Mouse (Mus musculus) layer of hippocampus, adult 9-10 months (tissue): ENCODE results near the gene Glb1.

Experiments
- DNase-seq: peaks from one replicate; pipeline ENCODE4 v3.0.0; 2022; ENCODE audit warnings: low spot score

Gene Glb1

DNA sequence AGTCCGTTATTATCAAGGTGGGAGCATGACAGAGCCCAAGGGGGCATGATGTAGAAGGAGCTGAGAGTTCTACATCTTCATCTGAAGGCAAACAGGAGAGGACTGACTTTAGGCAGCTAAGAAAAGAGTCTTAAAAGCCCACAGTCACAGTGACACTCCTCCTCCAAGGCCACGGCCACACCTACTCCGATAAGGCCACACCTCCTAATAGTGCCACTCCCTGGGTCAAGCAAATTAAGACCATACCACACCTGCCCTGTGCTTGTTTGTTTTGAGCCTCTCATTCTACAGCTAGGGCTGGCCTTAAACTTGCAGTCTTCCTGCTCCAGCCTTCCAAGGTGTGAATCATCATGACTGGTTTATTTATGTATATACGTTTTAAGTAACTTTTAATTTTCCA lies 5.6 kb upstream of the Glb1 start:
- DNase-seq, result no peak

DNA sequence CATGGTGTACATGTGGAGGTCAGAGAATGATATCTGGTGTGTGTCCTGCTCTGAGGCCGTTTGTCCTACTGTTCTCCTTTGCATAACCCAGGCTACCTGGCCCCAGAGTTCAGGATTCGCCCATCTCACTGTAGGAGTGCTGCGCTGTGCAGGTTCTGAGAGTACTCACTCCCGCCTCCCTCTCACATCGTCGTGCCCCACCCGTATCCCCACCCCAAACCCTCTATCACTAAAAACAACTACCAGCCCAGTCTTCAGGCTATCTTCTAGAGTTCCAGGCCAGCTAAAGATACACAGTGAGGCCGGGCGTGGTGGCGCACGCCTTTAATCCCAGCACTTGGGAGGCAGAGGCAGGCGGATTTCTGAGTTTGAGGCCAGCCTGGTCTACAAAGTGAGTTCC lies 1.2 kb upstream of the Glb1 start:
- no peak for DNase-seq

DNA sequence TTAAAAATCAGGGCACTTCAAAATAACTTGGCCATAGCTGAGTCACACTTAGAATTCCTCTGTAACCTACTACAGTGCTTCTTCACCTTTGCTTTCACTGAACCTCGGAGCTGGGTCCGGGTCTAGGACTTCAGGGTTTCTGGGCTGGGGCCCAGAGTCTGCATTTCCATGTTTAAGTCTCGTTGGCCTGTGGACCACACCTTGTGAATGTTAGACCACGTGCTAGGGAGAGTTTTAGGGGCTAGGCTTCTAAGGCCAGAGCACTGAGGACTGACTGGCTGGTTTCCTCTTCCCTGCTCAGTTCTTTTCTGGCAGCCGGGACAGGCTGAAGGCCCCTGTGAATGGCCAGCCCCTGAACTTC lies 308 bp upstream of the Glb1 start:
- DNase-seq, result no peak

GRCm38 (mm10) chr9:114401685-114402080 lies 807 bp downstream of the Glb1 start:
- no peak for DNase-seq

DNA sequence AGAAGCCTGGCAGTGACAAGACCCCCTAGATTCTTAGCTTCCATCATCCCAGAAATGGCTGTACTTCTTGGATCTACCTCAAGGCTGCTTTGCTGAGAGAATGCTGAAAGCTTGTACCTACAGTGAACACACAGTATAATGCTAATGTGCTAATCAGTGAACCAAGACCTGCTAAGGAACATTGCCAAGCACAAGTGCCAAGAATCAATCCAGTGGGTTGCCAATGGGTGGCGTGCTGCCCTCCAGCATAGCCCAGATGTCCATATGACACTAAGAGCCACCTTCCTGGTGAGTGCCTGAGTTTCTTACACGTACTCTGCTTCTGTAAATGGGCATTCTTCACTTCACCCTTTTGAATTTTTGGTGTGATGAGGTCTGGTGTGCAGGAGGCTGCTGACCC lies 6.8 kb downstream of the Glb1 start:
- DNase-seq, result no peak

- DNase-seq, result no peak
Measured at GRCm38 (mm10) chr9:114410313-114410862, 9.5 kb downstream of the Glb1 start.

DNA sequence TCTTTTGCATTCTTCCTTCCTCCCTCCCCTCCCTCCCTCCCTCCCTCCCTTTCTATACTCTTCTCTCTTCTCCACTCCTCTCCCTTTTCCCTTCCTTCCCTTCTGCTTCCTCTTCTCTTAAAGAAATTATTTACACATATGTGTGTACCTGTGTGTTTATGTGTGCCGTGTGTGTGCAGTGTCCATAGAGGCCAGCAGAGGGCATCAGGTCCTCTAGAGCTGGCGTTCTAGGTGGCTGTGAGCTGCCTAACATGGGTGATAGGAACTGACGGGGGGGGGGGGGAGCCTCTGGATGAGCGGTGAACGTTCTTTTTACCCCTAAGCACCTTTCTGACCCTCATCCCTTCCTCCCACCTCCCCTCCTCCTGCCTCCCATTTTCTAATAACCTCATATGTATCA lies 10.4 kb downstream of the Glb1 start:
- DNase-seq, result no peak

- DNase-seq, result no peak
Measured at GRCm38 (mm10) chr9:114412406-114412805, 11.5 kb downstream of the Glb1 start.

GRCm38 (mm10) chr9:114413866-114414265 lies 13.0 kb downstream of the Glb1 start:
- no peak for DNase-seq

DNA sequence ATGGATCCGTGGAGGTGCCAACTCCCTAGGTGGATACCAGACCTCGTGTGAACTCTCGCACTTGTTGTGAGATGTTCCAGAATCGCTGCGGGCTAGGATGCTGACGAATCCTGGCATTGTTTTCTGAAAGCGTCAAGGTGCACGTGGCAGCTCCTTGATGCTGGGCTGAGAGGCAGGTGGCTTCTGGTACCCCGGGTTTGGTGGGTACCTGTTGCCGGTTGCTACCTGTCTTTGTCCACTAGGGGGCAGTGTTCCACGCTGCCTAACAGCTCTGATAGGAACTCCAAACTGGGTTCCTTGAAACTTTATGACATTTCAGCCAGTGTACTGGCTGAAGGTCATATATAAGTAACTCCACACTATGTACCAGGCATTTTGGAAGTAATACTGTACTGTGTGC lies 14.8 kb downstream of the Glb1 start:
- no peak for DNase-seq

- no peak for DNase-seq
Measured at GRCm38 (mm10) chr9:114416646-114417517, 16.0 kb downstream of the Glb1 start.

DNA sequence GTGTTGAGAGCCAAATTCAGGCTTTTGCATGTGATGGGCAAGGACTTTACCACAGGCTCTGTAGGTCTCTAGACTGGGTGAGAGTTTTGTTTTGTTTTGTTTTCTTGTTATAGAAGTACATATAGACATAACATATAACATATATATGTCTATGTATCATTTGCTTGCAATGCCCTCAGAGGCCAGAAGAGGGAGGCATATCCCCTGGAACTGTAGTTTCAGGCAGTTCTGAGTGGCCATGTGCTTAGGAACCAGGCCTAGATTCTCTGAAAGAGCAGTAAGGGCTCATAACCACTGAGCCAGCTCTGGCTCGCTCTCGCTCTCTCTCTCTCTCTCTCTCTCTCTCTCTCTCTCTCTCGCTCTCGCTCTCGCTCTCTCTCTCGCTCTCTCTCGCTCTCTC lies 17.3 kb downstream of the Glb1 start:
- no peak for DNase-seq

- DNase-seq, result no peak
Measured at GRCm38 (mm10) chr9:114420443-114420842, 19.6 kb downstream of the Glb1 start.

DNA sequence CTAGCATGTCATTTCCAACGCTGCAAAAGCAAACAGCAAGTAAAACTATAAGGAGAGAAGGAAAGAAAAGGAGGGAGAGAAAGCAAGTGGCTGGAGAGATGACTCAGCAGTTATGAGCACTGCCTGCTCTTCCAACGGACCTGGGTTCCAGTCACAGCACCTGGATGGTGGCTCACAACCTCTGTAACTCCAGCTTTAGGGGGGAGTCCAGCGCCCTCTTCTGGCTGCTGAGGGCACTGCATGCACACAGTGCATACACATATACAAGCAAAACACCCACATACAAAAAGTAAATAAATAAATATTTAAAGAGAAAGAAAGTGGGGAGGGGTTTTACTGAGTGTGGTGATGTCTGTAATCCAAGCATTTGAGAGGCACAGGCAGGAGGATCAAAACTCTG lies 20.2 kb downstream of the Glb1 start:
- no peak for DNase-seq

DNA sequence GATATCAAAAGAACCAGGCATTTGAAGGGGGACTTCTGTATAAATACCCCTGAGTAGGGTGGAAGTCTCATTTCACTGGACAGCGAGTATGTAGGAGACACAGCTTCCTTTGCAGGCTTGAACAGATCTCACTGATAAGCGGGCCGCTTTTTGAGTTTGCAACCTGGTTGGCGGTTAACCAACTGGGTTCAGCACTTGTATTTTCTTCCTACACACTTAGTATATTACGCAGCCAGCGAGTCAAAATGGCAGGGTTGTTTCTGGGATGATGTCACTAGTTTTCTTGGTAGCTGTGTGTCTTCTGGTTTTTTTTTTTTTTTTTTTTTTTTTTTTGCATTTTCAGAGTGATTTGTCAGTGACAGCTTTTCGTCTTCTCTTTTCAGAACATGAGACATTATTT lies 20.9 kb downstream of the Glb1 start:
- no peak for DNase-seq

- DNase-seq, result no peak
Measured at GRCm38 (mm10) chr9:114425576-114425975, 24.7 kb downstream of the Glb1 start.

DNA sequence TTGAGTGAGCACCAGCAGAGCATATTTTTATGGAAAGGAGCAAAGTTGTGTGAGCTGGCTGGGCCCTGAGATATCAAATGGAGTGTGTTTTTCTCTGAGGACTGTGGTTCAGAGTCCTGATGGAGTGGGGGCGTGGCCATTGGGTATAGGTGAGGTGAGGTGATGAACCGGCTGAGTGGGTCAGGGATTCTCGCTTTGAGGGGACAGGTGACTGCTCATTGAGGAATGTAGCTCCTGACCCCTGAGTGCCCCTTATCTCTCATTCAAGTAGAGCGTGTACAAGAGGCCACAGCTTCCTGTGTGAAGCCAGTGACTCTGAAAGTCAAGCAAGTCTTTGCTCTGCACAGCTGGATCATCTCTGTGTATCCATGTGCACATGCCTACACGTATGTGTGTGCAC lies 25.3 kb downstream of the Glb1 start:
- no peak for DNase-seq

DNA sequence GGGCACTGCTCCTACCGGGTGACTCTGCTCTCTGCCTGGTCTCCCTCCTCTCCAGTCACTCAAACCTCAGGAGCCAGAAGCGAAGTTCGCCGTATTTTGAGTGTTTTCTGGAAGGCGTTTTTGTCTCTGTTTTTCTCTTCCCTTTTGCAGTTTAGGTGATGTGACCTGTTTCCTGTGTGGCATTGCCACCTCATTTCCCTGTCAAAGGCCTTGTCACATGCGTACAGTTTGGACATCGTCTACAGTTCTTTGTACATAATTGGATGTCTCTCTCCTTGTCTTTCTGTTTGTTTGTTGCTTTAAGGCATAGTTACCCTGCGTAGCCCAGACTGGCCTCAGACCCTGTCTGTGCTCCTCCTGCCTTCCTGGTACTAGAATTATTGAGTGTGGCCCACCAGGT lies 26.5 kb downstream of the Glb1 start:
- DNase-seq, result no peak

DNA sequence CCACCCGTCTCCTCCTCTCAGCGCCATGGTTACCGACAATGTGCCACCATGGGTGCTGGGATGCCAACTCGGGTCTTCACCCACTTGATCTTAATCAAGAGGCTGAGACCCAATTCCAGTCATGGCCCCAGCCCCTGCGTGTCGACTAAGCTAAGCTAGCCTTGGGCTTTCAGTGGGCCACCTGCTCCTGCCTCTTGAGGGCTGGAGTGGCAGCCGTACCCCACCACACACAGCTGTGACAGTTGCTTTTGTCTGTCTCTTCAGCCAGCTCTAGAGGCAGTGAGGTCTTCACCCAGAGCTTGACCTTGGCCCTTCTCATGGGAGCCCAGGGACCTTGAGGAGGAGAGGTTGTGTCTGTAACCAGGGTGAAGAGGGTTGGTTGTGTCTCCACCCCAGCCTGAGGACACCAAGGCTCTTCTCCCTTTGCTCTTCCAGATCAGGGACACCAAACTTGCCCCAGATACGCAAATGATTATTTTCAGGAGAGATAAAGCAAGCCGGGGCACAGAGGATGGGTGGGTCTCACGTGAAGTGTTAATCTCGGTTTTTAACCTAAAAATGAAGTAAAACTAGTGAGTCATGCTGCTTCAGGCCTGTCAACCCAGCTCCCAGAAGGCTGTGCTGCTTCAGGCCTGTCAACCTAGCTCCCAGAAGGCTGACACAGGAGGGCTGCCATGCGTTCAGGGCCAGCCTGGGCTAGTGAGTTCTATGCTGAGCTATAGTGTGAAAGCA lies 27.4 kb downstream of the Glb1 start:
- no peak for DNase-seq

DNA sequence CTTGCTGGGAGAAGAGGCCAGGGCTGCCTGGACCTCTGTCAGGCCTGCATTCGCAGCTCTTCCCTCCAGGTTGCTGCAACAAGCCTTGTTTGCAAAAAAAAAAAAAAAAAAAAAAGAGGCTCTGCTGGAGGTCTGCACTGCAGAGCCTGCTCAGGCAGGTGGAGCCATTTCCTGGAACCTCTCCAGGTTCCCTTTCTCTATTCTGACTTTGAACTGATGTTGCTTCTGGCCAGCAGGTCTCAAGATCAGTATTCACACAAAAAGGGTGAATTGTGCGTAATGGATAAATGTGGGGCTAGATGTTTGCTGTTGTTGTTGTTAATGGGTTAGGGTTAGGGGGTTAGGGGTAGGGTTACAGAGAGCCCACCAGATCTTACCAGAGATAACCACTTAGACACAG lies 34.8 kb downstream of the Glb1 start:
- no peak for DNase-seq

- no peak for DNase-seq
Measured at GRCm38 (mm10) chr9:114440548-114440947, 39.7 kb downstream of the Glb1 start.

- no peak for DNase-seq
Measured at GRCm38 (mm10) chr9:114442225-114442624, 41.3 kb downstream of the Glb1 start.

GRCm38 (mm10) chr9:114442893-114443292 lies 42.0 kb downstream of the Glb1 start:
- no peak for DNase-seq
